Mouse (Mus musculus) ES-E14 (cell line): ENCODE measurements at regions not wholly inside any gene's neighbourhood (a gene's known extent, or its start where the extent isn't known, plus 50 kb on each side); places are given as distances from the start of the nearest gene placed in this dataset.
A peak's percentile ranks its signal among the peaks of the same experiment; 100 is the strongest.

ENCODE experiments used
- DNase-seq: peaks from one replicate; pipeline ENCODE4 v3.0.0-alpha.2; 2013; ENCODE audit warnings: low read depth, low spot score
- H3K27ac ChIP-seq: 2 replicates; pipeline ENCODE4 v1.5.1; 2012; ENCODE audit warnings: low read depth, mild to moderate bottlenecking, low read length, moderate library complexity, mixed read lengths; ENCODE audit not compliant: poor library complexity, insufficient read depth, severe bottlenecking
- H3K36me3 ChIP-seq: 2 replicates; pipeline ENCODE4 v1.6.1; 2012; ENCODE audit warnings: mild to moderate bottlenecking, low read length, moderate library complexity, mixed read lengths; ENCODE audit not compliant: control insufficient read depth, poor library complexity, insufficient read depth, severe bottlenecking
- H3K4me1 ChIP-seq, 2 experiments: fragments of 150-350 bp in 1 of 2; sonication (generic) in 1 of 2; 2 replicates each; pipeline ENCODE4 v1.6.1; 2012; ENCODE audit warnings: low read length in 2 of 2, mild to moderate bottlenecking in 1 of 2, mixed read lengths in 1 of 2; ENCODE audit not compliant: control insufficient read depth in 2 of 2, insufficient read depth in 2 of 2, poor library complexity in 1 of 2
- H3K4me3 ChIP-seq, 2 experiments: fragments of 150-350 bp in 1 of 2; sonication (generic) in 1 of 2; 2 replicates each; pipeline ENCODE4 v1.5.1; 2012; ENCODE audit warnings: low read length in 2 of 2, low read depth in 1 of 2, mild to moderate bottlenecking in 1 of 2, mixed read lengths in 1 of 2; ENCODE audit not compliant: insufficient read depth in 1 of 2, poor library complexity in 1 of 2, severe bottlenecking in 1 of 2
- H3K9ac ChIP-seq: 2 replicates; pipeline ENCODE4 v1.6.1; 2012; ENCODE audit warnings: low read depth, mild to moderate bottlenecking, low read length, mixed read lengths; ENCODE audit not compliant: poor library complexity, insufficient read depth, severe bottlenecking
- H3K9me3 ChIP-seq: fragments of 150-350 bp; sonication (generic); 2 replicates; pipeline ENCODE4 v1.6.1; 2012; ENCODE audit warnings: low read depth, mild to moderate bottlenecking, low read length; ENCODE audit not compliant: control insufficient read depth, insufficient read depth
- CHD2 ChIP-seq: IDR thresholded peaks from 2 replicates; pipeline ENCODE4 v1.6.1; 2014; ENCODE audit warnings: mild to moderate bottlenecking, low read depth, low read length, inconsistent platforms
- HCFC1 ChIP-seq: IDR thresholded peaks from 2 replicates; pipeline ENCODE4 v1.6.1; 2012; ENCODE audit warnings: low read length, inconsistent platforms, borderline replicate concordance; ENCODE audit not compliant: insufficient read depth
- MAFK ChIP-seq: IDR thresholded peaks from 2 replicates; pipeline ENCODE4 v1.6.1; 2014; ENCODE audit warnings: mild to moderate bottlenecking, low read depth, low read length, inconsistent platforms; ENCODE audit not compliant: insufficient read depth
- ZC3H11A ChIP-seq: IDR thresholded peaks from 2 replicates; pipeline ENCODE4 v1.6.1; 2012; ENCODE audit warnings: low read depth, mild to moderate bottlenecking, inconsistent platforms, low read length, borderline replicate concordance
- ZNF384 ChIP-seq: IDR thresholded peaks from 2 replicates; pipeline ENCODE4 v1.6.1; 2012; ENCODE audit warnings: low read depth, low read length, inconsistent platforms
- in situ Hi-C, 2 experiments: fragments of 600-800 bp; cut with MboI; formaldehyde crosslinking; loops; one replicate each; pipeline ENCODE4 v1.15.1; 2025; ENCODE audit warnings: low sequenced_read_pairs in 2 of 2, inconsistent platforms in 1 of 2; ENCODE audit not compliant: unreplicated experiment in 2 of 2

DNA sequence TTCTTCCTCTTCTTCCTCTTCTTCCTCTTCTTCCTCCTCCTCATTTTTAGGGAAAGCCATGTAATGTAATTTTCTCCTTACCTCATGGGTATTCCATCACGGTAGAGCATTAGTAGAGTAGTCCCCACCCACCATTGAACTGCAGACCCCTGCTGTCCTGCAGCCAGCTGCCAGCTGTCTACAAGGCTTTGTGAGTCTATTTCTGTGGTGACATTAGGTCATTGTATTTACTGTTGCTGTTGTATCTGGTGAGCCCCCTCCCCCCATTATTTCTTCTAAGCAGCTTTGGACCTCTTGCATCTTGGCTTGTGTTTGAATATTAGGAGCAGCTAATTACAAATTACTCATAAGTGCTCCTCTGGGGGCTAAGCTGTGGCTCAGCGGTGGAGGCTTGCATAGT lies 66.0 kb upstream of the Zfhx3 start:
- TF ChIP-seq HCFC1 (no peak), ZC3H11A (no peak), ZNF384 (no peak), MAFK (no peak), CHD2 (no peak)
- Histone ChIP-seq H3K9ac (no peak overlapping the region), H3K9me3 (no peaks in the 10 kb centered on the region), H3K36me3 (no peaks in the 10 kb centered on the region), H3K4me3 (no peak overlapping the region), H3K27ac (no peak overlapping the region), H3K4me1 (peaks cover 0 to 6% of the 10 kb centered on the region in 2 experiments; a peak in 1 of 4 replicates)
- in situ Hi-C loops = no loop called here
- no peak for DNase-seq

GRCm38 (mm10) chr8:107881851-107882250 lies 60.6 kb upstream of the Zfhx3 start:
- Histone ChIP-seq H3K9me3 (no peaks in the 10 kb centered on the region), H3K9ac (no peak overlapping the region), H3K36me3 (no peaks in the 10 kb centered on the region), H3K4me1 (peaks cover 0 to 5% of the 10 kb centered on the region in 2 experiments; a peak in 1 of 4 replicates), H3K4me3 (no peak overlapping the region), H3K27ac (no peak overlapping the region)
- in situ Hi-C loops = no loop called here
- no peak for TF ChIP-seq HCFC1
- peak; percentile 56; the same call in 1 of the 2 replicates for TF ChIP-seq ZC3H11A
- no peak for DNase-seq

DNA sequence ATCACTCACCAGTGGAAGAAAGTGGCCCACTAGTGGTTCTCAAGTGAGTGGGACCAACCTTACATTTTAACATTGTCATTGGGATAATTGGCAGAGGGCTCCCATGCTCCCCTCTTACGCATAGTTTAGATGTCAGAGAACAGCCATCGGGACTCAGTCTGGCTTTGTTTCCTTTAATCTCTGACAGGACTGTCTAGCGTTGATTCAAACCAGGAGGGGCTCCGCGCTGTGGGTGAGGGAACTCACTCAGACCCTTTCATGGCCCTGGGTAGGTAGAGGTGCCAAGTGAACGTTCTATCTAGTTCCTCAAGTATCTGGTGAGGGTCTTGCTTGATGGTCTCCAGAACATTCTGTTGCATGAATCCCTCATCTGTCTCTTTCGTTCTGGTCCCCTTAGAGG lies 56.9 kb upstream of the Zfhx3 start:
- Histone ChIP-seq H3K36me3 (no peaks in the 10 kb centered on the region), H3K27ac (no peak overlapping the region), H3K4me1 (peaks cover 0 to 2% of the 10 kb centered on the region in 2 experiments; a peak in 1 of 4 replicates), H3K9me3 (no peaks in the 10 kb centered on the region), H3K9ac (no peak overlapping the region), H3K4me3 (no peak overlapping the region)
- DNase-seq = no peak
- in situ Hi-C loops = no loop called here
- no peak for TF ChIP-seq ZNF384
- TF ChIP-seq CHD2 = no peak
- no peak for TF ChIP-seq HCFC1
- TF ChIP-seq ZC3H11A = no peak

GRCm38 (mm10) chr8:107885971-107886370 lies 56.5 kb upstream of the Zfhx3 start:
- no peak overlapping the region for H3K27ac ChIP-seq
- H3K36me3 ChIP-seq = no peaks in the 10 kb centered on the region
- H3K4me3 ChIP-seq = 0 out of 4 replicates have a peak overlapping the region, but pooled peaks of 1 of the 2 experiments have one; percentile 60
- no peak for DNase-seq
- no peaks in the 10 kb centered on the region for H3K9me3 ChIP-seq
- TF ChIP-seq CHD2 (no peak), HCFC1 (no peak), ZC3H11A (no peak), ZNF384 (no peak), MAFK (no peak)
- peaks cover 0 to 2% of the 10 kb centered on the region in 2 experiments; a peak in 1 of 4 replicates for H3K4me1 ChIP-seq
- H3K9ac ChIP-seq = no peak overlapping the region
- in situ Hi-C loops = no loop called here
